Mouse (Mus musculus) thymus, adult 2 months (tissue): ENCODE results near the gene Os9. TPM values are rescaled to one million over a fixed set of nuclear protein-coding genes. Genes with fewer than 3 reads are reported as not detected.
A peak's percentile ranks its signal among the peaks of the same experiment; 100 is the strongest.

ENCODE experiments used
- DNase-seq: peaks from one replicate; pipeline ENCODE4 v3.0.0; 2021
- H3K27ac ChIP-seq: fragments of 200-500 bp; 2 replicates; pipeline ENCODE4 v1.5.1; 2012; ENCODE audit warnings: low read length, control low read depth; ENCODE audit not compliant: control insufficient read depth, insufficient read depth
- H3K27me3 ChIP-seq: fragments of 200-500 bp; 2 replicates; pipeline ENCODE4 v1.6.1; 2012; ENCODE audit warnings: mild to moderate bottlenecking, low read length, moderate library complexity, mixed read lengths; ENCODE audit not compliant: control insufficient read depth, insufficient read depth
- H3K36me3 ChIP-seq: fragments of 200-500 bp; 2 replicates; pipeline ENCODE4 v1.6.1; 2012; ENCODE audit warnings: mild to moderate bottlenecking, low read length, moderate library complexity; ENCODE audit not compliant: control insufficient read depth, insufficient read depth
- H3K4me1 ChIP-seq: fragments of 200-500 bp; replicated peaks from 2 replicates; pipeline ENCODE4 v1.6.1; 2012; ENCODE audit warnings: low read length; ENCODE audit not compliant: control insufficient read depth, insufficient read depth
- H3K4me3 ChIP-seq: fragments of 200-500 bp; 2 replicates; pipeline ENCODE4 v1.5.1; 2012; ENCODE audit warnings: mild to moderate bottlenecking, low read length, control low read depth, moderate library complexity; ENCODE audit not compliant: control insufficient read depth, insufficient read depth
- CTCF ChIP-seq: fragments of 200-500 bp; IDR thresholded peaks from 2 replicates; pipeline ENCODE4 v1.5.1; 2012; ENCODE audit warnings: mild to moderate bottlenecking, control low read depth, low read length, moderate library complexity, borderline replicate concordance; ENCODE audit not compliant: control insufficient read depth, poor library complexity, insufficient read depth; ENCODE audit errors: extremely low read depth
- POLR2A ChIP-seq: fragments of 200-500 bp; IDR thresholded peaks from 2 replicates; pipeline ENCODE4 v1.6.1; 2012; ENCODE audit warnings: mild to moderate bottlenecking, low read length, control low read depth, moderate library complexity; ENCODE audit not compliant: control insufficient read depth, poor library complexity, insufficient read depth; ENCODE audit errors: extremely low read depth
- WGBS: fragments of 180-500 bp; shearing (Covaris S2); methylation state at CpG from one replicate; pipeline ENCODE4 v1.1.7; 2018; 5-methylcytosine and 5-hydroxymethylcytosine counted together
- polyA plus RNA-seq: library from polyadenylated mRNA; depleted of rRNA; stranded (reverse); fragments of >200 nt; gene quantifications from 2 replicates; pipeline ENCODE4 v1.2.3, GENCODE M21; 2012; rRNA removed

The Os9 gene
- polyA plus RNA-seq, 1 experiment, result 106 TPM

- TF ChIP-seq CTCF (0 out of 2 replicates have a peak, but pooled peaks have one; percentile 26), POLR2A (no peak)
- WGBS, result 7% methylated on average over 29 of the region's 29 CpGs
- peaks cover 24% of the 10 kb centered on the region for H3K4me1 ChIP-seq
- H3K36me3 ChIP-seq, result no peaks in the 10 kb centered on the region
- H3K27ac ChIP-seq, result no peak overlapping the region
- H3K4me3 ChIP-seq, result no peak overlapping the region
- peaks cover 18% of the 10 kb centered on the region for H3K27me3 ChIP-seq
- DNase-seq, result peak; percentile 25
These were observed 71.4 kb downstream of the Os9 start for GRCm38 (mm10) chr10:127049395-127050118.

GRCm38 (mm10) chr10:127048608-127049394 lies 72.1 kb downstream of the Os9 start:
- Histone ChIP-seq H3K4me1 (peaks cover 24% of the 10 kb centered on the region), H3K4me3 (peak overlapping the region; percentile 10; the same call in 1 of the 2 replicates), H3K27ac (no peak overlapping the region), H3K36me3 (no peaks in the 10 kb centered on the region), H3K27me3 (peaks cover 18% of the 10 kb centered on the region)
- no peak for DNase-seq
- TF ChIP-seq CTCF (no peak), POLR2A (no peak)
- 10% methylated on average over 35 of the region's 35 CpGs for WGBS

DNA sequence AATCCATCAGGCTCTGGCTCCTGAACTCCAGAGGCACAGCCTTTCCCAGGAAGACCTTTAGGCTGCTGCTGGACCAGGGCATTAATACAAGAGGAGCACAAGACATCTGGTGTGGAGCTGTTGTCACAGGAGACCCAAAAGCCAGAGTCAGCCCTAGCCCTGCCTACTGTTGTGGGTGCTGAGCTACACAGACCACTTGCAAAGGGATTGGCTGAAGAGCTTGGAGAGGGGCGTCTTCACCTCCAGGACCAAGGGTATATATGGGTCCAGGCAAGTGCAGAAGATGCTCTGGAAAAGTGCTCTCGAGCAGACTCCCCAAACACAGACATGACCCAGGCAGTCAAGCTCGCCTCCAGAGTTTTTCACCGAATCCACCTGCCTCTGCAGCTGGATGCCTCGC lies 73.0 kb downstream of the Os9 start, which contains the start of gene Cyp27b1:
TSS of gene Cyp27b1 (plus strand) at position 297 of the 400 bp plus-strand sequence.
- peak within 1 kb of the TSS; percentile 10; the same call in 1 of the 2 replicates for H3K4me3 ChIP-seq
- H3K4me1 ChIP-seq, result peaks cover 24% of the 10 kb centered on the region
- no peak within 1 kb of the TSS for H3K27ac ChIP-seq
- no peak for DNase-seq
- 65% methylated on average over 5 of the region's 5 CpGs for WGBS
- H3K36me3 ChIP-seq, result no peaks in the 10 kb centered on the region
- TF ChIP-seq POLR2A (no peak), CTCF (no peak)
- H3K27me3 ChIP-seq, result peaks cover 18% of the 10 kb centered on the region

Other genes with a start within 250 kb of the Os9 start
- 9.6 and 12.1 TPM in 2 replicates for gene Atp23, start 219.8 kb downstream of the Os9 start, polyA plus RNA-seq
- 179 and 182 TPM in 2 replicates for gene Ctdsp2, start 142.4 kb downstream of the Os9 start, polyA plus RNA-seq
- gene Avil, start 120.4 kb downstream of the Os9 start, polyA plus RNA-seq, result 0.97 and 1.3 TPM in 2 replicates
- 42.1 and 45.2 TPM in 2 replicates for gene Tsfm, start 90.3 kb downstream of the Os9 start, polyA plus RNA-seq
- gene Mettl1, start 79.7 kb downstream of the Os9 start, polyA plus RNA-seq, result 13.7 and 15.7 TPM in 2 replicates
- 0.08 and 0.13 TPM in 2 replicates for gene Eef1akmt3, start 79.6 kb downstream of the Os9 start, polyA plus RNA-seq
- gene Cyp27b1, start 72.9 kb downstream of the Os9 start, polyA plus RNA-seq, result 0.32 and 0.38 TPM in 2 replicates
- 4.4 and 5.4 TPM in 2 replicates for gene March9, start 60.9 kb downstream of the Os9 start, polyA plus RNA-seq
- 375 and 384 TPM in 2 replicates for gene Cdk4, start 57.6 kb downstream of the Os9 start, polyA plus RNA-seq
- gene Tspan31, start 50.9 kb downstream of the Os9 start, polyA plus RNA-seq, result 39.5 and 45.2 TPM in 2 replicates
- 123 and 149 TPM in 2 replicates for gene Agap2, start 45.8 kb downstream of the Os9 start, polyA plus RNA-seq
- gene B4galnt1, start 44.1 kb upstream of the Os9 start, polyA plus RNA-seq, result 196 and 239 TPM in 2 replicates
- 3.6 and 6.4 TPM in 2 replicates for gene Slc26a10, start 59.5 kb upstream of the Os9 start, polyA plus RNA-seq
- 4.2 and 5.6 TPM in 2 replicates for gene Arhgef25, start 69.0 kb upstream of the Os9 start, polyA plus RNA-seq
- gene Dtx3, start 74.6 kb upstream of the Os9 start, polyA plus RNA-seq, result 222 and 263 TPM in 2 replicates
- gene Pip4k2c, start 90.5 kb upstream of the Os9 start, polyA plus RNA-seq, result 34.4 and 36.1 TPM in 2 replicates
- 1.2 and 1.5 TPM in 2 replicates for gene Kif5a, start 142.2 kb upstream of the Os9 start, polyA plus RNA-seq
- 168 and 200 TPM in 2 replicates for gene Dctn2, start 145.2 kb upstream of the Os9 start, polyA plus RNA-seq
- 124 and 151 TPM in 2 replicates for gene Mbd6, start 167.9 kb upstream of the Os9 start, polyA plus RNA-seq
- gene Mars, start 190.7 kb upstream of the Os9 start, polyA plus RNA-seq, result 65.8 and 77.2 TPM in 2 replicates
- 105 and 111 TPM in 2 replicates for gene Arhgap9, start 200.8 kb upstream of the Os9 start, polyA plus RNA-seq
- 0.61 and 0.77 TPM in 2 replicates for gene Gli1, start 220.8 kb upstream of the Os9 start, polyA plus RNA-seq
- 0.04 TPM in 1 of 2 replicates, not detected in the other for gene Inhbe, start 233.3 kb upstream of the Os9 start, polyA plus RNA-seq
- 0.06 TPM in 1 of 2 replicates, not detected in the other for gene Inhbc, start 249.3 kb upstream of the Os9 start, polyA plus RNA-seq